Mouse (Mus musculus) layer of hippocampus, adult 11-12 months (tissue): ENCODE measurements around the gene Gtf2e1.

Source experiments
- DNase-seq: peaks from one replicate; pipeline ENCODE4 v3.0.0; 2022; ENCODE audit warnings: low spot score

The Gtf2e1 gene

GRCm38 (mm10) chr16:37539611-37540580 is at the start of gene Gtf2e1, which contains the start of gene Rabl3:
TSS of gene Gtf2e1 (minus strand) at chr16:37539789.
TSS of gene Rabl3 (plus strand) at chr16:37539885.
- DNase-seq: peak; percentile 98

GRCm38 (mm10) chr16:37585129-37585563 is 45.6 kb upstream of the Gtf2e1 start:
- no peak for DNase-seq

GRCm38 (mm10) chr16:37584218-37585035 is 44.8 kb upstream of the Gtf2e1 start:
- DNase-seq: peak; percentile 41

- no peak for DNase-seq
Measured at GRCm38 (mm10) chr16:37583801-37584200, 44.2 kb upstream of the Gtf2e1 start.

GRCm38 (mm10) chr16:37583306-37583705 is 43.7 kb upstream of the Gtf2e1 start:
- no peak for DNase-seq

- no peak for DNase-seq
Measured at GRCm38 (mm10) chr16:37581901-37582300, 42.3 kb upstream of the Gtf2e1 start.

- no peak for DNase-seq
Measured at GRCm38 (mm10) chr16:37580651-37581050, 41.1 kb upstream of the Gtf2e1 start.

GRCm38 (mm10) chr16:37579994-37580393 is 40.4 kb upstream of the Gtf2e1 start, which contains the start of gene Hgd:
TSS of gene Hgd (plus strand) at chr16:37580153.
- DNase-seq: no peak

- DNase-seq: no peak
Measured at GRCm38 (mm10) chr16:37579591-37579990, 40.0 kb upstream of the Gtf2e1 start.

- no peak for DNase-seq
Measured at GRCm38 (mm10) chr16:37575325-37575724, 35.7 kb upstream of the Gtf2e1 start.

- DNase-seq: no peak
Measured at GRCm38 (mm10) chr16:37573061-37573460, 33.5 kb upstream of the Gtf2e1 start.

GRCm38 (mm10) chr16:37572117-37572754 is 32.6 kb upstream of the Gtf2e1 start:
- DNase-seq: no peak

- no peak for DNase-seq
Measured at GRCm38 (mm10) chr16:37571554-37571953, 32.0 kb upstream of the Gtf2e1 start.

GRCm38 (mm10) chr16:37567113-37568050 is 27.8 kb upstream of the Gtf2e1 start:
- no peak for DNase-seq

- DNase-seq: peak; percentile 31
Measured at GRCm38 (mm10) chr16:37566107-37566506, 26.5 kb upstream of the Gtf2e1 start.

GRCm38 (mm10) chr16:37565117-37565516 is 25.5 kb upstream of the Gtf2e1 start:
- DNase-seq: no peak

GRCm38 (mm10) chr16:37562961-37563360 is 23.4 kb upstream of the Gtf2e1 start:
- no peak for DNase-seq

- DNase-seq: no peak
Measured at GRCm38 (mm10) chr16:37562414-37562813, 22.8 kb upstream of the Gtf2e1 start.

GRCm38 (mm10) chr16:37552824-37553223 is 13.2 kb upstream of the Gtf2e1 start:
- DNase-seq: no peak

- no peak for DNase-seq
Measured at GRCm38 (mm10) chr16:37550981-37551380, 11.4 kb upstream of the Gtf2e1 start.

GRCm38 (mm10) chr16:37550266-37550665 is 10.7 kb upstream of the Gtf2e1 start:
- DNase-seq: no peak
